Mouse (Mus musculus) layer of hippocampus, adult 2 months (tissue): ENCODE results near the gene Vars. TPM values are rescaled to one million over a fixed set of nuclear protein-coding genes. Genes with fewer than 3 reads are reported as not detected.
"Not testable (repeated sequence)": the region's sequence is repeated elsewhere in the genome, so short reads cannot be mapped to it uniquely, and the experiment has no call there.

Experiments
- DNase-seq, 2 experiments: peaks; one replicate each; pipeline ENCODE4 v3.0.0; 2022; ENCODE audit warnings: low spot score in 2 of 2
- H3K27ac ChIP-seq: fragments of 200-600 bp; 2 replicates; pipeline ENCODE4 v1.8.1; 2022
- H3K4me3 ChIP-seq: fragments of 200-600 bp; 2 replicates; pipeline ENCODE4 v1.8.1; 2022; ENCODE audit warnings: mild to moderate bottlenecking
- CTCF ChIP-seq: fragments of 200-600 bp; conservative IDR thresholded peaks from 2 replicates; pipeline ENCODE4 v1.8.1; 2022; ENCODE audit warnings: antibody characterized with exemption, mild to moderate bottlenecking, moderate library complexity
- total RNA-seq, 2 experiments: library from RNA; stranded (reverse); gene quantifications; 2 replicates each; pipeline ENCODE4 v1.2.3; 2021

Gene Vars
- total RNA-seq, 2 experiments from 2014 or later, result 48.2 to 55.1 TPM

DNA sequence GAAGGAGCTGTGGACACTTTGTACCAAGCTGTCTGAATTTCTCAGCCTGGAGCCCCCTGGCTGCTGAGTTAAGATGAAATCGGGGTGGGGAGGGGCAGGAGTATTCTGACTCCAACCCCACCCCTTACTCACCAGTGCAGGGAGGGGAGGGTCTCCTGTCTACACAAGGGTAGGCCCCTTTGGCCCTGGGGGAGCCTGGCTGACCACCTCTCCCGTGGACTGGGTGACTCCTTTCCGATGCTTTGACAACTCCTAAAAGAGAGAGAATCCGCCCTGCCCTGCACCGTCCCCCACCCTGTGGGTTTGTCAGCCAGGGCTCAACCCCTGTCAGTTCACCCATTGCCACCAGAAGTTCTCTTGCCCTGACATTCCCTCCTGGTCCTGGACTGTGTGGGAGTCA is 25.4 kb downstream of the Vars start:
- no peak for TF ChIP-seq CTCF
- DNase-seq, result no peak
- H3K4me3 ChIP-seq, result no peak overlapping the region
- no peak overlapping the region for H3K27ac ChIP-seq

DNA sequence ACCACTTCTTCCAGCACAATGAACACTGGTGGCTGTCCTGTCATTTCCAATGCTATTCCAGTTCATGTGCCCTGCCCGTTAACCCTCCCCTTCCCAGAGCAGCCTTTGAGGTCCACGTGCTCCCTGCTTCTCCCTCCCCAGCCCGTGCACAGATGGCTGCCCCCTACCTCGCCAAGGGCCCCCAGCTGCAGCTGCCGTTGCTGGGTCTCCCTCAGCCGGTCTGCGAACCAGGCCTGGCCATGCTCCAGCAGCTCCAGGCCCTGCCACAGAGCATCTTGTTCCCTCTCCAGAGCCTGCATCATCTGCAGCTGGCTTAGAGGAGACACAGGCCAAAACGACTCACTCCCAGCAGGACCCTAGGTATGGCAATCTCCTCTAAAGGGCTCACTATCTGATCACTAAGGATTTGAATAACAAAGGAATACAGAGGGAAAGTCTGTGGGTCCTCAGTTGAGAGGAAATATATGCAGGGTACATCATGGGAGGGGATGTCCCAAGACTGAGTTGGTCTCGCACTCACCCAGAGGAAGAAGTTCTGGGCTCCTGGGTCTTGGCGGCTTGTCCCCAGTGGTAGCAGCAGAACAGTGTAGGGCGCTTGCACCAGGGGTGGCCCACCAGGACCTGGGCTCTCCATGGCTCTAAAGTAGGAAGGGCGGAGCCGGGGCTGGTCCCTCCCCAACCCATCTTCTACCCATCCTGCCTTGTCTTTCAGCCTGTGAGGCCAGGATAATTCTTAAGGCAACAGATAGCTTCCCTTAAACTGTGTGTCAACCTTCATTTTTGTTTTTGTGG is 26.7 kb downstream of the Vars start, which contains the start of gene Sapcd1:
Gene Sapcd1, minus strand, starts transcription at position 740 of the 792 bp plus-strand sequence.
- no peak for TF ChIP-seq CTCF
- Histone ChIP-seq H3K27ac (0 out of 2 replicates have a peak within 1 kb of the TSS, but pooled peaks have one; percentile 32), H3K4me3 (no peak within 1 kb of the TSS)
- DNase-seq, result peak; percentile 35 to 51

DNA sequence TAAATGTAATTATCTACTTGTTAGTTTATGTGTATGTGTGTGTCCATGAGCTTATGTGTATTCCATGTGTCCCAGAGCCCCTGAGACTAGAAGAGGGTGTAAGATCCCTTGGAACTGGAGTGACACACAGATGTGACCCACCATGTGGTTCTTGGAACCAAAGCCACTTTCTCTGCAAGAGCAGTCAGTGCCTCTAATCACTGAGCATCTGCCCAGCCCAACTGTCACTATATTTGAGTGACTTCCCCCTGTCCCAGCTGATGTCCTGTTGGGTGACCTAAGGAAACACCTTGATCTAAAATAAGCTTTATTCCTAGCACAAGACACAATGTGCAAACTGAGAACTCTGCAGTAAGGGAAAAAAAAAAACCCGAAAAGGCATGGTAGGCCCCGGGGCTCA is 27.5 kb downstream of the Vars start:
- no peak for DNase-seq
- no peak overlapping the region for H3K4me3 ChIP-seq
- no peak overlapping the region for H3K27ac ChIP-seq
- no peak for TF ChIP-seq CTCF

DNA sequence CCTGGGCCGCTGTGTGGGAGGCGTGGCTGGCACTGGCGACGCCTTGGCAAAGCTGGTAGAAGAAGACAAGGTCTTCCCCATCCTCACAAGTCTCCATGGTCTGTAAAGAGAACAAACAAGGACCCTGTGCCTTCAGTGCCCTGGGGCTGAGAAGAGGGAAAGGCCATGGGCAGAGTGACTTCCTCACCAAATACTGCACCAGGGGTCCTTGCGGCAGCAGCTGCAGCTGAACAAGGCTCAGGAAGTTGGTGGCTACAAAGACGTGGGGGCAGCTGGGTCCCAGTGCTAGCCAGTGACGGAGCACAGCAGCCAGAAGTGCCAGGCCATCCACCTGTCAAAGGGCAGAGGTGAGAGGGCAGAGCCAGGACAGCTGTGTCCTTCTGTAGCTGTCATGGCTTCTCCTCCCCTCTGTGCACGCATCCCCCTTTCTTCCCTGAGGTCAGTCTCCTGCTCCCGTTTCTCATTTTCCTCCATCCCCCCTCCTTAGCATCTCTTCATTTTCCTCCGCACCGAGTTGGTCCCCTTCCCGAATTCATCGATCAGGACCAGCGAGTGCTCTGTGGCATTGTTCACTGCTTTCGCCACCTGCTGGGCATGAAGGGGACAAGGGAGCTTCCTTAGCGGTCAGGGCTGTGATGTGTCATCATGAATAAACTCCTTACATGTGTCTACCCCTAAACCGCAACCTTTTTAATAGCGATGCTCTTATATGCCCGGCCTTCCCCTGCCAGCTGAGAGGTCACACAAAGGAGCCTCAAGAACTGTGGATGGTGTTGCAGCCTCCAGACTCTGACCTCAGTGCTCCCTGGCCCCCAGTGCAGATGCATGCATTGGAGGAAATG is 29.1 kb downstream of the Vars start:
- H3K27ac ChIP-seq, result no peak overlapping the region
- no peak overlapping the region for H3K4me3 ChIP-seq
- no peak for DNase-seq
- peak; percentile 73 for TF ChIP-seq CTCF

- no peak for DNase-seq
- H3K27ac ChIP-seq, result no peak overlapping the region
Observed at GRCm38 (mm10) chr17:35031272-35031671, 30.5 kb downstream of the Vars start.

GRCm38 (mm10) chr17:35031880-35032279 is 31.1 kb downstream of the Vars start:
- Histone ChIP-seq H3K4me3 (no peak overlapping the region), H3K27ac (no peak overlapping the region)
- no peak for DNase-seq
- no peak for TF ChIP-seq CTCF

More at GRCm38 (mm10) chr17:35031272-35031671, 30.5 kb downstream of the Vars start:
- no peak overlapping the region for H3K4me3 ChIP-seq
- no peak for TF ChIP-seq CTCF

DNA sequence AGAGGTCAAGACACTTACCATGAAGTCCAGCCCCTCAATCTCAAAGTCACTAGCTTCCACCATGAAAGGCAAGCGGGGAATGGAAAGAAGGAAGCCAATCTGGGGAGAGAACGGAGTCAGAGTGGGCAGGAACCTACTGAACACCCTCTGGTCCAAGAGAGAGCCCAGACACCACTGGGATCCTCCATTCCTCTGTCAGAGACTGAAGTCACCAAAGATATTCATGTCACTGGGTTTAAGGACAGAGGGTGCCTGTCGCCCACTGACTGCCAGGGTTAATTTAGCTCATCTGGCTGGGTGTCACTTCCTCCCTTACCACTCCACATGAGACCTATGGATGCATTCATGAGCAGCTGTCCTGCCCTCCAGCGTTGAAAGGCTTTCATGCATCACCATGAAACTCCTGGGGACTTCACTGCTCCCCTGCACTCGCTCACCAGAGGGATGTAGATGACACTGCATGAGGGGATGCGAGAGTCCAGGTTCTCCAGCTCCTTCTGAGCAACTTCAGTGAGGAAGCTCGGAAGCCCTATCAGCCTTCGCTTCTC is 31.6 kb downstream of the Vars start:
- H3K27ac ChIP-seq, result no peak overlapping the region
- DNase-seq, result no peak
- TF ChIP-seq CTCF, result no peak
- H3K4me3 ChIP-seq, result no peak overlapping the region

DNA sequence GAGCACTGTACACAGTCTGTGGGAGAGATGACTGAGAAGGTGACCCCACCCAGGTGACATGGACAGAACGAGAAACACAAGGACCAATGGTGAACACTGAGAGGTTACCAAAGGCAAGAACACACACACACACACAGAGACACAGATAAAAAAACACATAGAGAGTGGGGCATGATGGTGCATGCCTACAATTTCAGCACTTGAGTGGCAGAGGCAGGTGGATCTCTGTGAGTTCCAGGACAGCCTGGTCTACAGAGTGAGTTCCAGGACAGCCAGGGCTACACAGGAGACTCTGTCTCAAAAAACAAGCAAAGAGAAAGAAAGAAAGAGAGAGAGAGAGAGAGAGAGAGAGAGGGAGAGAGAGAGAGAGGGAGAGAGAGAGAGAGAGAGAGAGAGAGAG is 32.9 kb downstream of the Vars start:
- H3K27ac ChIP-seq, H3K4me3 ChIP-seq, DNase-seq: not testable (repeated sequence)

DNA sequence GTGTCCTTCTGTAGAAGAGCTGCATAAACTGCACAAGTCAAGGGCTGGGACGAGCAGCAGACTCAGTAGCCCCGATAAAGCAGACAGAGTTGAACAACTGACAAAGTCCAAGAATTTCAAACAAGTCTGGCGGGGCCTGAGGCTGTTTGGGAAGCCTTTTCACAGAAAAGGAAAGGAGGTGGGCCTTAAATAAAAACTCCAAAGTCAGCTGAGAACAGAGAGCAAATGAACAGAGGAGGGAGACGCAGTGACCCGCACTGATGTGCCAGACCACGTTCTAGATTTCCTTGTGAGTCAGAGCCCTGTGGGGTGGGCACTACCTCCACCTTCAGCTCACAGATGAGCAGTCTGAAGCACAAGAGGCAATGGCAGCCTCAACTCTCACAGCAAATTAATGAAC is 34.1 kb downstream of the Vars start:
- Histone ChIP-seq H3K4me3 (no peak overlapping the region), H3K27ac (no peak overlapping the region)
- TF ChIP-seq CTCF, result no peak
- no peak for DNase-seq

DNA sequence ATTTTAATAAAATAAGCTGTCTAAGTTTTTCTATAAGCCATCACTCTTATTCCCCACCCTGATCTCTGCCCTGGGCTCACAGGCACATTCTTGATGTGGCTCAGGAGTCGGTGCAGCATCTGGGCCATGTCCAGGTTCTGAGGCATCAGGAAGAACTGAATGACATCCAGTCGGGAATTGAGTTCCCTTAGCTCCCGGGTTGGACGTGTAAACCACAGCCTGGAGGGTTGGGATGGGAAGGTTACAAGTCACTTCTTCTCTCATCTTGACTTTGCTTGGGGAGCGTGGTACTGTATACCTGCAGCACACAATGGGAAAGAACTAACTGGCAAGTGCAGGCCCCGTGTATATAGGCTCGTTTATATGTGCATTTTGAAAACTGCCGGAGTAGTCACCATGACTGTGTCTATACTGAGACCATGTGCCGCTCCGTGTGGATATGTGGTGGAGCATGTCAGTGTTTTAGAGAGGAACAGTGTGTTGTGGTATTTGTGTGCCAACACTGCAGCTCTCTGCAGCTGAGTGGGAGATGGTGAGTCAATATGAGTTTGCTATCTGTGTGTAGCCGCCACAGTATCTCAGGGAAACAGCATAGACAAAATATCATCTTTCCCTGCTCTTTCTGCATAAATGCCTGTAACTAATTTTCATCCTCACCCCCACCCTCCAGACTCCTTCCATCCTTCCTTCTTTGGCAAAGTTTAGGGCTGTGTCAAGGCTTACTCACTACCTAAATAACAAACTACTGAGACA is 38.5 kb downstream of the Vars start:
- no peak for TF ChIP-seq CTCF
- peak overlapping the region; percentile 72; the same call in 1 of the 2 replicates for H3K27ac ChIP-seq
- H3K4me3 ChIP-seq, result no peak overlapping the region
- DNase-seq, result peak in 1 of 2 experiments; percentile 73

- DNase-seq, result no peak
- TF ChIP-seq CTCF, result no peak
- no peak overlapping the region for H3K27ac ChIP-seq
- no peak overlapping the region for H3K4me3 ChIP-seq
Observed at GRCm38 (mm10) chr17:35043794-35044193, 43.0 kb downstream of the Vars start.
